Mouse (Mus musculus) limb, embryonic 13.5 days (tissue): ENCODE results near the gene Inpp5d. TPM values are rescaled to one million over a fixed set of nuclear protein-coding genes. Genes with fewer than 3 reads are reported as not detected.

Experiments
- ATAC-seq: fragments of 200-750 bp; cut with Nextera tagmentation; 2 replicates; pipeline ENCODE4 v1.8.0; 2017; ENCODE audit warnings: low read depth, moderate number of reproducible peaks, moderate TSS enrichment; ENCODE audit not compliant: low FRiP score
- H3K27ac ChIP-seq: fragments of 300-500 bp; sonication (generic); 2 replicates; pipeline ENCODE4 v1.5.1; 2015; ENCODE audit warnings: inconsistent platforms, mild to moderate bottlenecking, moderate library complexity
- H3K27me3 ChIP-seq: fragments of 300-500 bp; sonication (generic); 2 replicates; pipeline ENCODE4 v1.6.1; 2015; ENCODE audit warnings: mild to moderate bottlenecking, inconsistent platforms
- H3K36me3 ChIP-seq: fragments of 300-500 bp; sonication (generic); 2 replicates; pipeline ENCODE4 v1.6.1; 2015; ENCODE audit warnings: inconsistent platforms, mild to moderate bottlenecking, moderate library complexity
- H3K4me1 ChIP-seq: fragments of 300-500 bp; sonication (generic); 2 replicates; pipeline ENCODE4 v1.6.1; 2015; ENCODE audit warnings: inconsistent platforms
- H3K4me2 ChIP-seq: fragments of 300-500 bp; sonication (generic); replicated peaks from 2 replicates; pipeline ENCODE4 v1.6.1; 2015; ENCODE audit warnings: inconsistent platforms, mild to moderate bottlenecking, moderate library complexity
- H3K4me3 ChIP-seq: fragments of 300-500 bp; sonication (generic); 2 replicates; pipeline ENCODE4 v1.5.1; 2015; ENCODE audit warnings: moderate library complexity, mild to moderate bottlenecking, inconsistent platforms
- H3K9ac ChIP-seq: fragments of 300-500 bp; sonication (generic); 2 replicates; pipeline ENCODE4 v1.6.1; 2015; ENCODE audit warnings: mild to moderate bottlenecking, inconsistent platforms
- H3K9me3 ChIP-seq: fragments of 300-500 bp; sonication (generic); 2 replicates; pipeline ENCODE4 v1.6.1; 2016; ENCODE audit warnings: inconsistent platforms
- WGBS: fragments of 180-500 bp; shearing (Covaris S2); methylation state at CpG from one replicate; pipeline ENCODE4 v1.1.7; 2015; 5-methylcytosine and 5-hydroxymethylcytosine counted together
- polyA plus RNA-seq: library from polyadenylated mRNA; unstranded; fragments of >200 nt; fragmentation: Nextera tagmentation; extraction: Ambion mirVana; gene quantifications from 2 replicates; pipeline ENCODE4 v1.2.1, GENCODE M21; 2015

Inpp5d gene
- polyA plus RNA-seq, 1 experiment from 2014 or later: 4.7 TPM

DNA sequence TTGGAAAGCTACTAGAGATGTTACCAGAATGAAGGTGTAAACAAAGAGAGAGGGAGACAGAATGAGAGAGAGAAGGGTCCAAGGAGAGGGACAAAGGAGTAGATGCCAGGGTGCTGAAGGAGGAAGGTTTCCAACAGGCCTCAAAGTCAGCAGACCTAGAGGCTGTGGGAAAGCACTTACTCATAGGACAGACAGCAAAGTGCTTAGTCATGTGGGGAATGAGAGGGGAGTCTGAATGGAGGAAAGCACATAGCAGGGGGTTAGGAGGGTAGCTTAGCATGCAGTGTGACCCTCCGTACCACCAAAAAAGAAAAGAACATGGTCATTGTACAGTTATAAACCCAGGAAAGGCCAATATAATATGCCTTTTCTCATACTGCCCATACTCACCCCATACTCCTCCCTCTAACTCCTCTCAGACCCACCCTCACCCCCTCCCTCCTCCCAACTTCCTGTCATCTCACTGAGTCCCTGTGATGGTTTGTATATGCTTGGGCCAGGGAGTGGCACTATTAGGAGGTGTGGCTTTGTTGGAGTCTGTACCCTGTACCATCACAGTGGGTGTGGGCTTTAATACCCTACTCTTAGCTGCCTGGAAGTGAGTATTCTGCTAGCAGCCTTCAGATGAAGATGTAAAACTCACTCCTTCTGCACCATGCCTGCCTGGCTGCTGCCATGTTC, 69.7 kb downstream of the Inpp5d start:
- H3K4me1 ChIP-seq: peaks cover 6% of the 10 kb centered on the region; the same call in 1 of the 2 replicates
- H3K9ac ChIP-seq: no peak overlapping the region

DNA sequence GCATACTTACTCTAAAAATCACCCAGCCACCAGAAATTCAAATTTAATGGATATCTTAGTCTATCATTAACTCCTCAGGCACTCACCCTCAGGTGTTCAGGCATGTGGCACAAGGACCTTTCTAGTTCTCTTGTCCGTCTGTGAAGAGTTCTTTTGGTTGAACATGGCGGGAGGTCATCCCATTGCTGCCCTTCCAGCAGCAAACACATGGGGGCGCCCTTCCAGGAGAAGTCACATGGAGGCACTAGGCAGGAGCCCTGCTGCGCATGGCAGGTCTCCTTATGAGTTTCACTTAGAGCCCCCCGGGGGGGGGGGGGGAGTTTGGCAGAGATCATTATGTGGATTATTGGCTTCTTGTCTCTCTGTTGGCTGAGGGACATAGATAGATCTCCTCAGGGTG, 76.2 kb downstream of the Inpp5d start:
- no peak for ATAC-seq
- H3K4me2 ChIP-seq: no peak overlapping the region
- H3K27ac ChIP-seq: no peak overlapping the region
- 69% methylated on average over 5 of the region's 5 CpGs for WGBS
- H3K27me3 ChIP-seq: no peaks in the 10 kb centered on the region
- H3K9me3 ChIP-seq: no peaks in the 10 kb centered on the region
- no peak overlapping the region for H3K4me3 ChIP-seq
- H3K36me3 ChIP-seq: no peaks in the 10 kb centered on the region
- no peaks in the 10 kb centered on the region for H3K4me1 ChIP-seq
- no peak overlapping the region for H3K9ac ChIP-seq

More for the DNA sequence above, 69.7 kb downstream of the Inpp5d start:
- Histone ChIP-seq H3K4me2 (no peak overlapping the region), H3K36me3 (no peaks in the 10 kb centered on the region), H3K9me3 (no peaks in the 10 kb centered on the region), H3K27me3 (no peaks in the 10 kb centered on the region), H3K27ac (no peak overlapping the region), H3K4me3 (no peak overlapping the region)
- WGBS: 94% methylated on average over 1 of the region's 1 CpGs
- ATAC-seq: no peak

DNA sequence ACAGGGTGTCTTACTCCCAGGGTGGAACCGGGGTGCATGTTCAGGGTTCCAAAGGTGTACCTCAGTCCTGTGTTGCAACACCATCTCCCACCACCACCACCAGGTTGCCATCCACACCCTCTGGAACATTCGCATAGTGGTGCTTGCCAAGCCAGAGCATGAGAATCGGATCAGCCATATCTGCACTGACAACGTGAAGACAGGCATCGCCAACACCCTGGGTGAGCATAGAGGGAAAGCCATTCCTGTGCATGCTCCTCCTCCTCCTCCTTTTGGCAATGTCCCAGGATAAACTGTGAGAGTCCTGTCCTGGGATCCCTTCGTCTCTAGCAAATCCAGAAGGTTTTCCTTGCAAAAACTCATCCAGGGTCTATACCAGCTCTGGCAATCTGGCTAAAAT, 77.9 kb downstream of the Inpp5d start:
- 82% methylated on average over 6 of the region's 6 CpGs for WGBS
- Histone ChIP-seq H3K4me2 (no peak overlapping the region), H3K27me3 (no peaks in the 10 kb centered on the region), H3K36me3 (no peaks in the 10 kb centered on the region), H3K9ac (no peak overlapping the region), H3K27ac (no peak overlapping the region), H3K4me3 (no peak overlapping the region), H3K9me3 (no peaks in the 10 kb centered on the region), H3K4me1 (no peaks in the 10 kb centered on the region)
- no peak for ATAC-seq

DNA sequence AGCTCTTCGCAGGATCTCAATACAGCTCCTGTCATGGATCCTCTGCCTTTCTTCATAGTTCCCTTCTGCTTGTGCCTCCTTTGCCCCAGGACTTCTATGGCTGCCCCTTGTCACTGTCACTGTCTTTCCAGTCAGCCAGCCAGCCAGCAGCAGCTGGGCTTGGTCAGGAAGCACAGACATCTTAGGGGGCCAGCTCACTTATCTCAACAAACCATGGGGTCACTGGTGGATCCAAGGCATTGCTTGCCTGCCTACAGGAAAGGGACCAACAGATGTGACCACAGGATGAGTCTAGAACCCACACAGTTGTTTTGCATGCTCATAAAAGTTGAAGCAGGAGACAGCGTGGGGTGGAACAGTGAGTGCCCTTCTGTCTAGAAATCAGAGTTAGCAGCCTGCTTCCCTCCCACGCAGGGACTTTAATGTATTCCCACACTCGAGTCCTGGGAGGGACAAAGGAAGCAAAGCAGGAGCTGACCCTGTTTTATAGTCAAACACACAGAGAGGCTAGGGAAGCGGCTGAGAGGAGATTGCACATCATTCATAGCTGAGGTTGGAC, 79.9 kb downstream of the Inpp5d start:
- Histone ChIP-seq H3K4me3 (no peak overlapping the region), H3K9ac (no peak overlapping the region), H3K36me3 (no peaks in the 10 kb centered on the region), H3K27ac (no peak overlapping the region), H3K4me2 (no peak overlapping the region), H3K4me1 (no peaks in the 10 kb centered on the region), H3K27me3 (no peaks in the 10 kb centered on the region), H3K9me3 (no peaks in the 10 kb centered on the region)
- ATAC-seq: no peak
- WGBS: 79% methylated on average over 5 of the region's 5 CpGs

DNA sequence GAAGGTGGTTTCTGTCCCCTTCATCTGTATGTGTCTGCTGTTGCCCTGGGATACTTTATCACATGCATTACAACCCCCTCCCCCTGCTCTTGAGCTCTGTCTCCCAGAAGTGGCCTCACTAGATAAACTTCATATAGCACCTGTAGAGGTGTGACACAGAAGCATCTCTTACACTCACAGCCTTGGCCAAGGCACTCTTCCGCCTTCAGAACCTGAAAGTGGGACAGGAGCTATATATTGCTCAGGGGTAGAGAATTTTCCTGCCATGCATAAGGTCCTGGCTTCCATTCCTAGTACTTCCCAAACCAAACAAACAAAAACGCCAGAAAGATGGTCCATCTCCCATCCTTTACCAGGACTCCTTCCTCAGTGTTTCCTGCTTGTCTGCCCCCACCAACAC, 84.1 kb downstream of the Inpp5d start:
- Histone ChIP-seq H3K9ac (no peak overlapping the region), H3K4me1 (no peaks in the 10 kb centered on the region), H3K27me3 (no peaks in the 10 kb centered on the region), H3K27ac (no peak overlapping the region), H3K9me3 (no peaks in the 10 kb centered on the region), H3K4me3 (no peak overlapping the region), H3K4me2 (no peak overlapping the region), H3K36me3 (no peaks in the 10 kb centered on the region)
- WGBS: 83% methylated on average over 2 of the region's 2 CpGs
- ATAC-seq: no peak

DNA sequence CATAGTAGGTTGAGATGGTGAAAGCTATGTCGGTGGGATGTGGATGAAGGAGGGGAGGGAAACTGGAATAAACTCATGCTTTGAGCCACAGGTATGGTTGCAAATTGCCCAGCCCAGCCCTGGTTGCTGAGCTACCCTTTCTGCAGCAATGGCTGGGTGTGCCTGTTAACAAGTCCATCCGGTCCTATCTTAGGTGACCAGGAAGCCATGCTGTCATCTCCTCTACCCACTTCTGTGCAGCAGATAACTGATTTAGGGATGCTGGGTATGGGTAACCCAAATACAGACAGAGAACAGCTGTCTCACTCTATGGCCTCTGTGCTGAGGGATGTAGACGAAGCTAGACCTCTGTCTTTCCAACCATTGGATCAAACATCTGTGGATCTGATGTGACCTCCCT, 86.2 kb downstream of the Inpp5d start:
- Histone ChIP-seq H3K36me3 (no peaks in the 10 kb centered on the region), H3K9ac (no peak overlapping the region), H3K4me1 (no peaks in the 10 kb centered on the region), H3K9me3 (no peaks in the 10 kb centered on the region), H3K27me3 (no peaks in the 10 kb centered on the region), H3K4me2 (no peak overlapping the region), H3K4me3 (no peak overlapping the region), H3K27ac (no peak overlapping the region)
- 93% methylated on average over 3 of the region's 3 CpGs for WGBS
- ATAC-seq: no peak

DNA sequence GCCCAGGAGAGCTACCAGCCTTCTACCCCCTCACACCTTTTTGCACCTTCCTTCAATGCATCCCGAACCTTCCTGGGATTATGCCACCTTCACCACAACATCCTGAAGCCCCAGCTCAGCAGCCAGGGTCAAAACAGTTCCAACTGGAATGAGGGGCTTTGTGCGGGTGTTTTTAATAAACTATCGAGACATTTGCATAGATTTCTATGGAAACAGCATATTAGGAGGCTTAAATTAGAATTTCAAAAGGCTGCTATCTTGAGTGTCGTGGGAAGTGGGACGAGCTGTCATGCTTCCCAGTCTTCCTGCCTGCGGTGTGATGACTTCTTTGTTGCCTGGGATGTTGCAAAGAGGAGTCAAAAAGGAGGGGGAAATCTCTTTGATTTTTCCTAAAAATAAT, 88.9 kb downstream of the Inpp5d start:
- Histone ChIP-seq H3K27ac (no peak overlapping the region), H3K9ac (no peak overlapping the region), H3K4me2 (no peak overlapping the region), H3K4me3 (no peak overlapping the region), H3K36me3 (no peaks in the 10 kb centered on the region), H3K4me1 (no peaks in the 10 kb centered on the region), H3K9me3 (no peaks in the 10 kb centered on the region), H3K27me3 (0 out of 2 replicates have a peak, but pooled peaks cover 2% of the 10 kb centered on the region)
- 71% methylated on average over 6 of the region's 6 CpGs for WGBS
- no peak for ATAC-seq

DNA sequence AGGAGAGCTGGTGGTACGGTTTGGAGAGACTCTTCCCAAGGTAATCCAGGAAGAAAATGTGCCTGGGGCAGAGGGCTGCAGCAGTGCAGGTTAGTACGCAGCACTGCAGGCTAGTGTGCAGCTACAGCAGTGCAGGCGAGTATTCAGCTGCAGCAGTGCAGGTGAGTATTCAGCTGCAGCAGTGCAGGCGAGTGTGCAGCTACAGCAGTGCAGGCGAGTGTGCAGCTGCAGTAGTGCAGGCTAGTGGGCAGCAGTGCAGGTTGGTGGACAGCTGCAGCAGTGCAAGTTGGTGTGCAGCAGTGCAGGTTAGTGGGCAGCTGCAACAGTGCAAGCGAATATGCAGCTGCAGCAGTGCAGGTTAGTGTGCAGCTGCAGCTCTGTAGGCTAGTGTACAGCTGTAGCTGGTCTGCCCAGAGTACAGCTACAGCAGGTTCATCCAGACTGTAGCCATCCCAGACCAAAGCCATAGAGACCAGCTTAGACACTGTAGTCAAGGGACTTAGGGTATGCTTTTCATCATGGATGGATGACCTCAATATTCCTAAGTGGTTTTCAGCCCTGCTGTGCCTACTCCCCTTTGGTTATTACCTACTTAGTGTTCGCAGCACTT, 89.7 kb downstream of the Inpp5d start:
- 0 out of 2 replicates have a peak, but pooled peaks cover 2% of the 10 kb centered on the region for H3K27me3 ChIP-seq
- no peaks in the 10 kb centered on the region for H3K36me3 ChIP-seq
- H3K4me3 ChIP-seq: no peak overlapping the region
- H3K9me3 ChIP-seq: no peaks in the 10 kb centered on the region
- H3K9ac ChIP-seq: no peak overlapping the region
- H3K4me1 ChIP-seq: no peaks in the 10 kb centered on the region
- H3K27ac ChIP-seq: no peak overlapping the region
- 77% methylated on average over 7 of the region's 7 CpGs for WGBS
- no peak for ATAC-seq
- no peak overlapping the region for H3K4me2 ChIP-seq

DNA sequence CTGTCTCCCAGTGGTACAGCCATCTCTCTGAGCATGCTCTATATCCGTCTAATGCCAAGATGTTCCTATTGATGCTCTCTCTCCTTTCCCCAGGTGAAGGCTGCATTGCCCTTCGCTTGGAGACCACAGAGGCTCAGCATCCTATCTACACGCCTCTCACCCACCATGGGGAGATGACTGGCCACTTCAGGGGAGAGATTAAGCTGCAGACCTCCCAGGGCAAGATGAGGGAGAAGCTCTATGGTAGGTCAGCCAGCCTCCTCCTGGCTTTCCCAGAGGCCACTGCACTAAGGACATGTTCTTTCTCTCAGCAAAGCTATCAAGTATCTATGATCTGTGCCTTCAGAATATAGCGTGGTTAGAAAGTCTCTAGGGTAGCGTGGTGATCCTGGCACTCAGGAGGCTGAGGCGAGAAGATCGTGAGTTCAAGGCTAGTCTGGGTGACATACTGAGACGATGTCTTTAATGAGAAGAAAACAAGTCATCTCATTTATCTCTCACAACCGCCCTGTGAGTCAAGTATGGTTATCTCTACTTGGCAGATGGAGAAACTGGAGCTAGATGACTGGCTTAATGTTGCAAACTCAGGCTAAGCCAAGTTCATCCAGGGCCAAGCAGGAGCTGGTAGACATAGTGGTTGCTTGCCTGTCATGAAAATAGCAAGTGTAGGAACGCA, 92.0 kb downstream of the Inpp5d start:
- Histone ChIP-seq H3K9me3 (no peaks in the 10 kb centered on the region), H3K4me2 (no peak overlapping the region), H3K9ac (no peak overlapping the region), H3K27ac (no peak overlapping the region), H3K36me3 (no peaks in the 10 kb centered on the region), H3K27me3 (0 out of 2 replicates have a peak, but pooled peaks cover 2% of the 10 kb centered on the region), H3K4me3 (no peak overlapping the region), H3K4me1 (no peaks in the 10 kb centered on the region)
- no peak for ATAC-seq
- WGBS: 87% methylated on average over 10 of the region's 10 CpGs

DNA sequence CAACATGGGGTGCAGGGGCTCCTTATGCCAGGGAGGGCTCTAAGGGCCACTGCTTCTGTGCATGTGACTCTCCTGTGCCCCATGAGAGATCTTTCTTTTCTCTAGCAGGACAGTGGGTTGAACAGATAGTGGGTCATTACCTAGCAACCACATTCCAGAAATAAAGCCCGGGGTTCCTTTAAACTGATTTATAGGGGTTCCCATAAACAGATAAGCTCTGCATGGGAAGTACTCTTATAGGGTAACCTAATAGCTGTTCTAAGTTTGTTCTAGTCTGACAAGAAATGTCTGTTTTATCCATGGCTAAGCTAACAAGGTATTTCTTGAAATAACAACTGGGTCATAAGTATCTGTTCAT, 92.5 kb downstream of the Inpp5d start:
- no peak for ATAC-seq
- 74% methylated on average over 1 of the region's 1 CpGs for WGBS
- Histone ChIP-seq H3K36me3 (no peaks in the 10 kb centered on the region), H3K4me3 (no peak overlapping the region), H3K9ac (no peak overlapping the region), H3K4me2 (no peak overlapping the region), H3K4me1 (no peaks in the 10 kb centered on the region), H3K9me3 (no peaks in the 10 kb centered on the region), H3K27me3 (0 out of 2 replicates have a peak, but pooled peaks cover 2% of the 10 kb centered on the region), H3K27ac (no peak overlapping the region)

DNA sequence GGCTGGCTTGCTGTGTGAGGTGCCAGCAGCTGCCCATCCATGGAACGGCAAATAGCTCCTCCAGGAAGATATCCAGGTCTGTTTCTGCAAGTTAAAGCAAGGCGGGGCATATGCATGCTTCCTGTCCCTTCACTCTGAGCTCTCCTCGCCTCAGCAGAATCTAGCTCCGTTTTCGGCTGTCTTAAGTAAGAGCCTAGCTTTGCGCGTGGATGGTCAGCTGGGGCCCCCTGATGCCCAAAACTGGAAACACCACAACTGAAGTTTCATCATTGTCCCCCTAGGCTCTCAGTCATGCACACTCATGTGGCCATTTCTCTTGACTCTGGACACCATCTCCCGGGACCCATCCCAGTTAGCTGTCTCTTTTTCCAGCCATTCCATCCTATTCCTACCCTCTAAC, 101.3 kb downstream of the Inpp5d start:
- ATAC-seq: no peak
- WGBS: 36% methylated on average over 8 of the region's 8 CpGs
- H3K27me3 ChIP-seq: peaks cover 2% of the 10 kb centered on the region; the same call in 1 of the 2 replicates
- no peaks in the 10 kb centered on the region for H3K36me3 ChIP-seq
- no peak overlapping the region for H3K27ac ChIP-seq
- H3K4me1 ChIP-seq: no peaks in the 10 kb centered on the region
- H3K4me2 ChIP-seq: no peak overlapping the region
- H3K9me3 ChIP-seq: no peaks in the 10 kb centered on the region
- H3K9ac ChIP-seq: no peak overlapping the region
- H3K4me3 ChIP-seq: no peak overlapping the region

DNA sequence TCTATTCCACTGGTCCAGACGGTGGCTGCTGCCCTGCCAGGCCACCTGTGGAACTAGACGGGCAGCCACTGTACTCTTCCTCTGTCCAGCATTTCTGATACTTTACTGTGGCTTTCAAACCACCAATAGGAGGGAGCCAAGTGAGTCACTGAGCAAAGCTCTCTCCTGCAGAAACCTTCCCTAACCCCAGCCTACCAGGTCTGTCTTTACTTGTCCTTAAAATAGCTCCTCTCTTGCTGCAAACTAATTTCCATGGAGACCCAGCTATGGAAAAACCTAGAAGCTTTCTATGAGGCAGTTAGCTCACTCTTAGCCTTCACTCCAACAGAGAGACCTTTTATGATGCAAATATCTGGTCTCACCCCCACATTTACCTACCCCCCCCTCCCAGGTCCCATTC, 102.0 kb downstream of the Inpp5d start:
- Histone ChIP-seq H3K4me3 (no peak overlapping the region), H3K36me3 (no peaks in the 10 kb centered on the region), H3K4me2 (no peak overlapping the region), H3K27ac (no peak overlapping the region), H3K27me3 (peaks cover 2% of the 10 kb centered on the region; the same call in 1 of the 2 replicates), H3K9ac (no peak overlapping the region), H3K9me3 (no peaks in the 10 kb centered on the region), H3K4me1 (no peaks in the 10 kb centered on the region)
- 32% methylated on average over 2 of the region's 2 CpGs for WGBS
- no peak for ATAC-seq
